Mouse (Mus musculus): ENCODE results near the gene Samsn1. TPM values are rescaled to one million over a fixed set of nuclear protein-coding genes. Genes with fewer than 3 reads are reported as not detected.
"Not testable (repeated sequence)": the region's sequence is repeated elsewhere in the genome, so short reads cannot be mapped to it uniquely, and the experiment has no call there.

The Samsn1 gene
- total RNA-seq, 2 experiments from 2014 or later, result 0.49 to 0.81 TPM

DNA sequence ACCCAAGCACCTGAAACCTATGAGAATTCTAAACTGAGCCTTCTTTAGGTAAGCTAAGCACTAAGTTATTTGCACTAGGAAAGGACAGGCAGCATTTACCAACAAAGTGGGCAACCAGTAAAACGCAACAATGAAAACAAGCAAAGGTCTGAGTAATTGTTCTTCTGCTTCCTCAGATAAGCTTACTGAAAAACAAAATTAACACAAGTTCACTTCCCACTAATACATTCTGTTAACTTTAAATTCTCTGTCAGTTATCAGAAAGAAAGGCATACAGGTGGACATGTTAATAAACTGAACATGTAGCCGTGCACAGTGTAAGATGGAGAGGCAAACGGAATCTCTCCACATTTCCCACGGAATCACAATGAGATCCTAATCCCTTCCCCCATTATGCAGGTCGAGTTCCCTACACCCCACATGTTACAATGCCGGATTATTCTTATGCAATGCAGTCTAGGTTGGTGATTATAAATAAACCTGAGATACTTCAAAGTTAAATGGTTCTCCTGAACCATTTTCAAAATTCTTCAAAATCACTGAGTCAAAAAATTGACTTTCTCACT lies 132.9 kb downstream of the Samsn1 start:
- intact Hi-C loops (cut with DNase I), result no loop called here
- DNase-seq (ENCODE audit: low spot score), result no peak

DNA sequence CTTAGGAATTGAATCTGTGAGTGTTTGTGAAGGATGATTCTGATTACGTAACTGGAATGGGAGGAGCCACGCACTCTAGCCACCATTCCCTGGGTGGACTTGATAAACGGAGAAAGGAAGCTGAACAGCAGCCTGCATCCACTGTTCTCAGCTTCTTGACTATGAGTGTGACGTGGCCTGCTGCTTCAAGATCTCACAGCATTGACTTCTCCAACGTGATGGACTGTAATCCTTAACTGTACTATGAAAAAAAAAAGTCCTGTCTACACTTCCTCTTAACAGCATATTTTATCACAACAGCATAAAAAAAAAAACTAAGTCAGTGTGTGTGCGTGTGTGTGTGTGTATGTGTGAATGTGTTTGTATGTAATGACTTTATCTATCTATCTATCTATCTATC lies 134.9 kb downstream of the Samsn1 start:
- DNase-seq (ENCODE audit: low spot score), result no peak
- intact Hi-C loops (cut with DNase I), result no loop called here

DNA sequence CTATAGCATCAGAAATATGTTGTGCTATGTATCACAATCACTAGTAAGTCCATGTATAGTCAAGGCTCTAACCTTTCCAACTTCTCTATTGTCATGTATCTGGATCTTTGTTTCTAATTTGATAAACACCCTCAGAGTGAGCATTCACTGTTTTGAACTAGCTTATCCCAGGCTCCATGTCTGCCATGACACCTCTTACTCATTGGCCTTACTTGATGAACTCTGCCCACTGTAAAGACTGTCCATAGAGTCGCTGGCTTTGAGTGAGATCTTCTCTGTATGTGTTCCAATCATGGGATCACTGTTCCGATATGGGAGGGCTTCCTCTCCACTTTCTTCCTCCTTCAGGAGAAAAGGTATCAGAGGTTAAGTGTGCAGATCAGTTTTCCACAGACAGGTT lies 143.2 kb downstream of the Samsn1 start:
- intact Hi-C loops (cut with DNase I), result no loop called here
- no peak for DNase-seq (ENCODE audit: low spot score)

DNA sequence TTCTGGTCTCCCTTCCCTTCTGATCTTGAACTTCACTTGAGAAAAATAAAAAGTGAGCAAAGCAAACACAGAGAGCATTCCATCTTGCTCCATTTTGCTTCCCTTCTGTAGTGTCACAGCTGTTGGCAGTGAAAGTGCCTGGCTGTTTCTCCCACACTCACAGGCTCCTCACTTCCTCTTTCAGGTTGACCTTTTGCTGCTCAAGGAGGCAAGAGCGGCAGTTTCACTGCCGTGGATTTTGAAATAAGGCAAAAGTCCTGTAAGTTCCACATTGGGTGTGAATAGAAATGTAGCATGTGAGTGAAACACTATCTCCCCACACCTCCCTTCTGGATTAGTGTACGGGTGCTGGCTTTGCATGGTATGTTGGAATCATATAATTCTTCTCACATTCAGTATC lies 144.9 kb downstream of the Samsn1 start:
- no peak for DNase-seq (ENCODE audit: low spot score)
- intact Hi-C loops (cut with DNase I), result no loop called here

DNA sequence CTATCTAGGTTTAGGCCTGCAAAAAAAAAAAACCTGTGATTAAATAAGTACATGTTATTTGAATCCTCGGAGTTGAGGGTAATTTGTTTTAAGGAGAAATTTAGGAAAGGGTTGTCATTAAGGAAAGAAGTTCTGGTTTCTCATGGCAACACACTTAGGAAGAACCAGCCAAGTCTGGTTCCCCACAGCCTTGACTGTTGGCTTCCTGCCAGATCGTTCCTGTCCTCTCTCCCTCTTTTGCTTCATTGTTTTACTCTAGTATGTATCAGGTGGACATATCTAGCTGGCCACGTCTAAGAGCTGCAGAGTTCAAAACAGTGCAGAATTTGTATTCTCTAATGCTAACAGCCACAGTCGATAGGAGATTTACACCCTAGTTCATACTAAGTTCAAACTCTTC lies 146.2 kb downstream of the Samsn1 start:
- intact Hi-C loops (cut with DNase I), result no loop called here
- no peak for DNase-seq (ENCODE audit: low spot score)

DNA sequence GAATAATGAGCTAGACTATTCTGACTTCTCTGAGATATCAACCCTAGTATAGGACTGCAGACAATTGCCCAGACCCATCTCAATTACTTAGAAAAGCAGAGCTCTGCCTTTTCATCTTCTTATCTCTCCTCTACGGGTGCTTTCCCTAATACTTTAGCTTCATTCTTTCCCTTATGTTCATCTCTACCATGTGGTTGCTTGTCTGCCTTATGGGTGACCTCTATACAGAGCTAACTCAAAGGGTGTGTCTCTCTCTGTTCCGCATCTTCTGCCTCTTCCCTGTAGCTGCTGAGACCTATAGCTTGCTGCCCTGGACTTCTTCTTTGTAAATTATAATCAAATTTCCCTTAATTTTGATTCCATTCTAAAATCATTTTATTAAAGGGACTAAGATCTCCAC lies 147.6 kb downstream of the Samsn1 start:
- intact Hi-C loops (cut with DNase I), result no loop called here
- DNase-seq (ENCODE audit: low spot score), result no peak

DNA sequence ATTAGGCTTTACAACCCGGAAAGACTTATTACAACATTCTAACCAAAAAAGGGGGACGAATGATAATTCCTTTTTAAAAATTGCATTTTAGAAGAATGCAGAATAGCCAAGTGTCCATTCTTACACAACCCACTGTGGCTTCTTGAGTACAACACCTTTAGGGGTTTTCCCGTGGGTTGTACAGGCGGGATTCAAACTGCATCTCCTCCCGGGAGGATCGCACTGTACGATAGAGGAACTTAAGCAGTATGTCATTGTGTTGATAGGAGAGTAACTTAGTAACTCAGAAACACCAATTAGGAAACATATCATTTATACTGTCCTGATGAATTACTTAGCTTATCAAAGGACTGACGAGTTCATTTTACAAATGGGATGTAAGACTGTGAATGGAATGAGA lies 149.8 kb downstream of the Samsn1 start:
- DNase-seq (ENCODE audit: low spot score), result no peak
- intact Hi-C loops (cut with DNase I), result no loop called here

DNA sequence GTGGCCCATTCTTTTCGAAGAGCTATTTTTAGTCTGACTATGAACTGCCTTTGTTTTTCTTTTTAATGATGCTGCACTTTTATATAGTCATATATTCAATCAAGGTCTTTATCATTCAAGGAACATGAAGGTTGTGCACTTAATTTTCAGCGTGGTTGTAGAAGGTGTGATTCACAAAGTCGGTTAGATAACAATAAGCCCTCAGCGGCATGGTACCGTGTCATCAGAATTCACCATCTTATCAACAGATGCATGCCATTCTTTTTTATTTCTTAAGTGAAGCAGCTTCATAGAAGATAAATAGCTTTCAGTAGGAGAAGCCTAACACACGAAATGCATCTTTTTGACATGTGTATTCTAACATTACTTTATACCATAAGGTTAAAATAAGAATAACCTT lies 154.7 kb downstream of the Samsn1 start:
- intact Hi-C loops (cut with DNase I), result no loop called here

DNA sequence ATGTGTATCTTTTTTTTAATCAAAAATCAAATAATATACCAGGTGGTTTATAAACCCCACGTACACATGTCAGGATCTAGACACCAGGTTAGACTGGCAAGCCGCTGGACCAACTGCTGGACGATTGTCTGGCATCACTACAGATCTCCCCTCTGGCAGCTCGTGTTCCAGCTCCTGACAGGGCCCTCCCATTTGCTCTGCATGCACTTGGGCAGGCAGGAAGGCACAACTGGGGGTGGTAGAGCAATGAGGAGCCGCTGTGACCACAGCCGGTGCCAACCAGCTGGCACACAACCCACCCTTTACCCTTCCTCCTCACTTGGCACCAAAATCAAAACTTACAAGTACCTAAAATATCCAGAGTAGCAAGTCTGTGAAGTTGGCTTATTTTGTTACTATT lies 156.6 kb downstream of the Samsn1 start:
- intact Hi-C loops (cut with DNase I), result no loop called here

More for the DNA sequence above, 154.7 kb downstream of the Samsn1 start:
- DNase-seq (ENCODE audit: low spot score), result no peak

DNA sequence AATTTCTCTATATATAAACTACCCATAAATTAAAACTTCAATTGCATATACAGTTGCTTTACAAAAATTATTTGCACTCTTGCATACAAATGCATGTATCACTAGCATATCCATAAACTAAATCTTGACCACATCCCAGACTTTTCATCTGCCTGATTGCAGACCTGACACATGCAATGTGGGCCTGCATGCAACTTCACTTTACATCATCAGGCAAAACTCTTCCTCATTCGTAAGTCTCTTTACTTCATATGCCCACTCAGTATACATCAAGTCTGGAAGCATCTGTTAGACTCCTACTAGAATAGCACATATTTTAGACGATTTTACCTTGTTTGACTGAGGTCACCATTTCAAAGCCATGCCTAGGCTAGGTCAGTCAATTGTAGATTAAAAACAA lies 157.4 kb downstream of the Samsn1 start:
- intact Hi-C loops (cut with DNase I), result no loop called here

More for the DNA sequence above, 156.6 kb downstream of the Samsn1 start:
- DNase-seq (ENCODE audit: low spot score), result no peak

DNA sequence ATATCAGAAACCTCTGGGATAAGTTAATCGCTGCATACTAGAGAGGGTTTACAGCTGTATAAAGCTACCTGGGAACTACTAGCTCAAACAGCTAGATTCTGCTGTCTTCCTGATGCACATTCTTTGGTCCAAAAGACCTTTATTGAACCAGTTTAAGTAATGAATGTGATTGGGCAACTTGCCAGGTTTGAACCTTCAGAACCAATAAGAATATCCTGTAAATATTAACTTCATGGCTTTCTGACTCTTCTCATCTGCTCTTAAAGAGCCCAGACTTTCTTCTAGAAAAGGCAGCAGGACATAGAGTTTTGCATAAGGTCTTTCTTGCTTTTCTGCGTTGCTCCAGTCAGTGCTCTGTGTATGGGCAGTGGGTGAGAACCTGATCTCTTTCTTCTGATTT lies 165.7 kb downstream of the Samsn1 start:
- DNase-seq (ENCODE audit: low spot score), result no peak
- intact Hi-C loops (cut with DNase I), result no loop called here

More for the DNA sequence above, 157.4 kb downstream of the Samsn1 start:
- DNase-seq (ENCODE audit: low spot score), result no peak

DNA sequence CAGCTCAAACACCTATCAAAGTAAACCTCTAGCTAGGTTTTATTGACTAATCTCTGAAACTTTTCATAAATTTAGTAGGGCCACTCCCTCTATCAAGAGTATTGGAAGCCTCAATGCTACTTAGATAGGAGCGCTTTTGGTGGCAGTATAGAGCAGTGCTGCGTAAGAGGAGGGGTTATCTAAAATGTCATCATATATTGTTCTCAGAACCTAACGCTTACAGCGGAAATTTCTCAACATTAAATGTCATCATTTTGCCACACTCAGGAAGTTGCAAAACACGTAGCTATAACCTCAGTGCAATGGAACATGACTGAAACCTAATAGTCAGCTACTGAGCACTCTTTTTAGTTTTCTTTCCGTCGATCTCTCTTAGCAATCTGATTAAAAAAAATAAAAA lies 166.7 kb downstream of the Samsn1 start:
- no peak for DNase-seq (ENCODE audit: low spot score)
- intact Hi-C loops (cut with DNase I), result no loop called here

DNA sequence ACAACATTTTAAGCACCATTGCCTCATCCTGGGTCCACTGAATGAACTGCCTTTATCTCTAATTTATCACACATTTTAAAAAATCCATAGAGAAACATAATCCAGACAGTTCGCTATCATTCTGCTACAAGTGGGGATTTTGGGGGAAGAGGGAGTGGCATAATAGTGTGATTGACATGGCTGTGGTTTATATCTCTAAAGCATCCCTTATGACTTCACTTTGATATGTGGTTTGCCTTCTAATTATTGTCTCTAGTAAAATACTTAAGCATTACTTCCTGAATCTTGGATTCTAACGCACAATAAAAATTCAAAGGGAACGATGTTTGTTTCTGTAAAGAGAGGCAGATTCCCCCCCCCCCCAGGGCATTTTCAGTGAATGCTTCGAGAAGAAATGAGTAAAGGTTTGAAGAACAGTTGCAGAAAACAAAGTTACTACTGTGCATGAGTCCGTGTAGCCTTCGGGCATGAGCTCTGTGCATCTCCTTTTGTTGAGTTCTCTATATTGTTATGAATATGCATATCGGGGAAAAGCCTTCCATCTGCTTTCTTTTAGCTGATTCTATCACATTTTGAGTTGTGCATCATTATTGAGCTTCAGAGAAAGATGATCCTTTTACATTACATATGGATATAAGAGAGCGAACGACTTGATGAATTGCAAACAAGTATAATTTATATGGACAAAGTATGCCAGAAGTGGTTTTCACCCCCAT lies 168.4 kb downstream of the Samsn1 start:
- intact Hi-C loops (cut with DNase I), result no loop called here

DNA sequence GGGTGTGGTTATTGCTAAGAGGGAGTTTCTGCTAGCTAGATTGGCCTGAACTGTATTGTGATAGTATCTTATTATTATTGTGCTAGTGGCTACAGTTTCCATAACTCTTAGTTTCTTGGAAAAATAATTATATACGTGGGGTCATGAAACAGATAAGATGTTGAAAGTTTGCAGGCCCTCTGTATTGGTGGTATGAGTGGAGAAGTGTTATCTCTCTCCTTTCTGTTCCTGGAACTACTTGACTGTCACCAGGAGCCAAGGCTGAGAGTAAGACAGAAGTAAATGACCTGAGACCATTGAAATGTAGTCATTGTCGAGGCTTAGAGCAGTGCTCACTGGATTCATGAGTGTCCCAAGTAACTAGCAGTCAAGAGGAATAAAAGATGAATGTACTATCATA lies 169.6 kb downstream of the Samsn1 start:
- DNase-seq (ENCODE audit: low spot score), result no peak
- intact Hi-C loops (cut with DNase I), result no loop called here

More for the DNA sequence above, 168.4 kb downstream of the Samsn1 start:
- DNase-seq (ENCODE audit: low spot score), result no peak

DNA sequence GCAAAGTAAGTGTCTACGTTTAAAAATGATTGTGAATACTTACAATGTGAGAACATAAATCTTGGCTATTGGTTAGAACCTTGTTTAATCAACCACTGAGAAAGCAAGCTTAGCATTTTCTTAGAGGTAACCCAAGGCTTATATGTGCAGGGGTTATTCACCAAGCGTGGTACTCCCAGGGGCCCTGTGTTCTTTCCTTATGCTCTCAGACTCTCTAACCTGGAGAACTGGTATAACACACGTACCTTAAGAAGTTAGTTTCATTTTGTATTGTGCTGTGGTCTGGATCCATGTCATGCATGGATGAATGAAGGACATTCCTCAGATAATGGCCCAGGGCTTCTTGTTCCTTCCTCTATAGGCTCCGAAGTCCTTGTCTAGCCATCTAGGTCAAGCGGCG lies 173.0 kb downstream of the Samsn1 start:
- no peak for DNase-seq (ENCODE audit: low spot score)
- intact Hi-C loops (cut with DNase I), result no loop called here

DNA sequence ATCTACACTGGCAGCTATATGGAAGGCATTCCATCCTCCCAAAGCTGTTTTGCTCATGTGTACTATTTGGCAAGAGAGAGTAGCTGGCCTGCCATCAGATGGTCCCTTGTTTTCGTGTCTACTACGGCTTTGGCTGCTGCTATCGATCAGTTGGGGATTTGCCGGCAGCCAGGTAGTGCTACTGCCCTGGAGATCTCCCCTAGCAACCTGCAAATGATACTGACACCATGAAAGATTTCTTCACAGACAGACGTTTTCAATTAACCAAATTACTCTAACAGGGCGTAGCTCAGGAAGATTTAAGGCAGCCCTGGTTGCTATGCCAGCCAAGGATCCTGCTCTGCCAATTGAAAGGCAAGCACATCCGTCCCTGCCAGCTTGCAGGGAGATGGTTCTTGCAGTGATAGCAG lies 178.4 kb downstream of the Samsn1 start:
- DNase-seq (ENCODE audit: low spot score), result no peak
- intact Hi-C loops (cut with DNase I), result no loop called here

DNA sequence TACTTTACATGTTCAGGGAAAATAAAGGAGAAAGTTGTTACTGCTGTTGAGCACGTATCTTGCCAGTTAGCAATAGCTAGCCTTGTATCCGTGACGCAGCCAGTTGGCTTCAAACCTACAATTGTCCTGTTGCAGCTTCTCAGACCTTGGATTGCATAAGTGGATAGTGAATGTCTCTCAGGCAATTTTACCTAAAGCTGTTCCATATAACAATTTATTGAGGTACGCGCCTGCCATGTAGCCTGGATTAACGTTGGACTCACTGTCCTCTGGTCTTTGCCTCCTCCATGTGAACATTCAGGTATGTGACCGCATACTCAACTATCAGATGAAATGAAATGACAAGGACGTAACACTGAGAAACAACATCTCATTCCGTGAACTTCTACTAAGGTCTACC lies 179.1 kb downstream of the Samsn1 start:
- DNase-seq (ENCODE audit: low spot score), result no peak
- intact Hi-C loops (cut with DNase I), result no loop called here

DNA sequence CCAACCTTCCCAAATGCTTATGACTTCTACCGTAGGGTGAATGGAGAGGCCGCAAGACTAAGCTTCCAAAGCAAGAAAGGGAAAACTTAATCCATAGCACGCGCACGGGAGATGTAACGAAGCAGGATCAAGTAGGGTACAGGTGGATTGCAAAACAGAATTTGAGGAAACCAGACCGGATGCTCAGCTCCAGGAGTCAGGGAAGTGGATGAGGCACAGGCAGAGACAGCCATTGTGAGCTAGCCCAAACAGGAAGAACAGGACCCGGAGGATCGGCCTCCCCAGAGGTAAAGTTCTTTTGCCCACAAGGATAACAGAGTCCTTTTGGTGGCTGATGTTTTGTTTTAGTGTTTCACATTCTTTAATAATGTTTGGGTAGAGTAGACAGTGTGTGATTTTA lies 179.5 kb downstream of the Samsn1 start:
- DNase-seq (ENCODE audit: low spot score), result no peak
- intact Hi-C loops (cut with DNase I), result no loop called here

DNA sequence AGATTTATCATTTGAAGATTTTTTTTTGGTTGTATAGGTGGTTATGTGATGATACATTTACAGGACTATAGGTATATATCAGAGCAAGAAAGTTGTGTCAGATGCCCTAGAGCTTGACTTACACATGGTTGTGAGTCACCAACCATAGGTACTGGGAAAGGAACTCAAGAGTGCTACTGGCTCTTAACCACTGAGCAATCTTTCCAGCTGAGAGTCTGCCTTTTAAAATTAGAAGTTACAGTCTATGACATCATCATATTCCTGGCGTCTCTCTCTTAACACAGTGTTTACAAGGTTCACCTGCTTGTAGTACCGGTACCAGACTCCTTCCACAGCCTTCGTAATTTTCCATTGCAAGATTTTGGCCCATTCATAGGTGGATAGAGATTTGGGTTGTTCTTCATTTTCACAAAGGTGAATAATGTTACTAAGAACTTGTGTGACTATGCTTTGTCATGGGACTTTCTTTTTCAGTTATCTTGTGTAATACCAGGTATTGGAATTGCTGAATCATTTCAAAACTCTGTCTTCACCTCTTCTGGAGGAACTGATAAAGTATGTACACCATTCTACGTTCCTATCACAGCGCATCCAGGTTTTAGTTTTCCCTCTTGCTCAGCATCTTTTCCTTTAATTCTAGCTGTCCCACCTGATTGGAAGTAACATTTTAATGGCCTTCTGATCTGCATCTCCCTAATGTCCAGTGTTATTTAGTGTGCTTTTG lies 184.2 kb downstream of the Samsn1 start:
- intact Hi-C loops (cut with DNase I), result no loop called here
- DNase-seq (ENCODE audit: low spot score), result no peak

DNA sequence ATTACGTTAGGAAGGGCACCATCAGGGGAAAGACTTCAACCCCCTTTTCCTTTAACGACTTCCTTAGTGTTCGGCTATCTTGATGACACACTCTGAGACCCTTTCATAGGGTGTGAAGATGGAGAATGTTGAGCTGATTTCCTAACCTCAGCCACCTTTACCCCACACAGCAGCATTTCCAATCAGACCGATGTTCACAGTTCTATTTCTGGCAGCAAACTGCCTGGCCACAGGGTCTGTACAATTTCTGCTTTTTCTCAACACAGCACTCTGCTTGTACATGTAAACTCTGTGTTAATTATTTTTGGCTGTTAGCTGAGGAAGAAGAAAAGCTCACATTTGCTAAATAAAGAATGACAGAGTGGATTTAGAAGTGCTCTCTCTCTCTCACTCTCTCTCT lies 190.7 kb downstream of the Samsn1 start:
- DNase-seq (ENCODE audit: low spot score), result no peak
- intact Hi-C loops (cut with DNase I), result no loop called here

DNA sequence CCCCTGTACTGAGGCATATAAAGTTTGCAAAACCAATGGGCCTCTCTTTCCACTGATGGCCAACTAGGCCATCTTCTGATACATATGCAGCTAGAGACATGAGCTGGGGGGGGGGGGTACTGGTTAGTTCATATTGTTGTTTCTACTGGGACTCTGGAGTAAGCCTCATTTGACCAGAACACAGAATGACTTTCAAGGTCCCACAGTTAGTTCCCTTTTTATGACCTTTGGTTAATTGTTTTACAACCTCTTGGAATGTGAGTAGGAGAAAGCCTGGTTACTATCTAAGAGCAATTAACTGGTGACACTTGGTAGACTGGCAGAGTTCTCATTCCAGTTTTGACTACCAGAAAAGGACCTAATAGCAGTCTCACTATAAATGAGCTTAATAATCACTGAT lies 195.1 kb downstream of the Samsn1 start:
- DNase-seq (ENCODE audit: low spot score); intact Hi-C loops (cut with DNase I): not testable (repeated sequence)
